Mouse (Mus musculus): ENCODE results near the gene Pacrg. TPM values are rescaled to one million over a fixed set of nuclear protein-coding genes. Genes with fewer than 3 reads are reported as not detected.

Pacrg gene
- polyA plus RNA-seq, 3 experiments from 2014 or later, result not detected

DNA sequence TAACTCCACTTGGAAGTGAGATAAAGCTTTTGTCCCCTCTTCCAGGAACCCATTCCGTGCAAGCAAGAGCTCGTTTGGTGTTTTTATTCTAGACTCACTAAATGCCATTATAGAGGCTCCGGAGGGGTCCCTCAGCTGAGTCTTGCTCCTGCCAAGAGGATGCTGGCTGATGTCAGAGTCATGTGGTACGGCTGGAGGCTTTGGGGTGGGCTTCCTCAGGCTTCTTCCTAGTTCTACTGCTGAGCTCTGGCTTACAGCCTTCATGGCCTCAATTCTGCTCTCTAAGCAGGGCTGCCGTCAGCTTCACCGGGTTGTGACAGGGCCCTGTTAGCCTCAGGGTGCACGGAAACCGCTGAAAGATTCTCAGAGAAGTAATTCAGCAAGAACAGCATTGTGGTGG, 305.9 kb downstream of the Pacrg start:
- no peak for ATAC-seq

DNA sequence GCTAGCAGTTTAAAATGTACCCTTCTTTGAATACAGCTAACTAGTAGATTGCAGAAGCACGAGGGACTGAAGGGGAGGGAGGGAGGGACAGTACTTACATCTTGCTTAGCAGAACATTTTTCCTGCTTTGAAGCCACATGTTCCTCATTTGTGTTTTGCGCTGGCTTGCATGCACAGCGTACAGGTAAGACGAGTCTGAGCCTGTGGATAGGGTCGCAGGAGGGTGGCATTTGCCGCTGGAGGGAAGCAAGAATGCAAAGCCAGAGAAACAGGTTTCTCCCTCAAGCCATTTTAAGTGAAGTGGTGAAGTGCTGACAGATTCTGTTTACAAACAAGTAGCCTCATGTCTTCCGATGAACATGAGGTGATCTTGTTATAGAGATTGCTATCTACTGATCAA, 306.6 kb downstream of the Pacrg start:
- no peak for ATAC-seq

DNA sequence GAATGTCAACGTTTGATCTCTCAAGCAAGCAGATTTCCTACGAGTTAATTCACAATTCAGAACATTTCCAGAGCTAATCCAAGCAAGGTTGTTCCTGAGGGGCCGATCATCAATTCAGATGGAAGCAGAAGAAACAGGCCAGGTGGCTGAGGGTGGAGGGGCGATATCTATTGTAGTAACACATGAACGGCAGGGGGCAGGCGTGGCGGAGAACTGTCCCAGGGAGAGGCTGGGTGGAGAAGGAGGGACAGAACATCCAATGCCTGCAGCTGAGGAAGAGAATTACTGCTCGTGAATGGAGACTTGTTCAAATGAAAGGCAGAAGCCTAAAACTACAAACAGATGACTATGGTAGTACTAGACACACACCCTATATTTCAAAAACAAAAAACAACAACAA, 309.1 kb downstream of the Pacrg start:
- ATAC-seq, result no peak

DNA sequence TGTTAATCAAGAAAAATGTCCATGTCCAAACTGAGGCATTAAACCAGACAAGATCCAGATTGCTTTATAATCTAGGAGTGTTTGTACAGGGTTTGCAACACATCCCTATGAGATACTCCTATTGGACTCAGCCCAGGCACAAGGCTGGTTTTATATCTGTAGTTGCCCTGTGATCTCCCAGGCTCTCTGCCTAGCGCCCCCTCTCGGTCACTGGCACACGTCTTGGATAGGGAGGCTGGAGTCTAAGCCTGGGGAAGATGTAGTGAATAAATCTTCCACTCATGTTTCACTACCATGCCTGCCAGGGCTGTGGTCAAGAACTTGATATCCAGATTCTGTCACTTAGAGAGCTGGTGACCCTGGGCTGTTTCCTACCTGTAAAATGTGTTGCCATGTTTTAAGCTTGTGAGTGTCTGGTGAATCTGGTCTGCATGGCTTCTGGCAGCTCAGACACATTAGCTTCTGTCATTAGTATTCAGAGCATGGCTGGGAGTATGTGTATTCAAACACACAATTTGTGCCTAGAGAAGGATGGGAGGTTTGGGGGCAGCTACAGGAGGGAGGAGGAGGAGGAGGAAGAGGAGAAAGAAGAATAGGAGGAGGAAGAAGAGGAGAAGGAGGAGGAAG, 310.7 kb downstream of the Pacrg start:
- ATAC-seq, result no peak

DNA sequence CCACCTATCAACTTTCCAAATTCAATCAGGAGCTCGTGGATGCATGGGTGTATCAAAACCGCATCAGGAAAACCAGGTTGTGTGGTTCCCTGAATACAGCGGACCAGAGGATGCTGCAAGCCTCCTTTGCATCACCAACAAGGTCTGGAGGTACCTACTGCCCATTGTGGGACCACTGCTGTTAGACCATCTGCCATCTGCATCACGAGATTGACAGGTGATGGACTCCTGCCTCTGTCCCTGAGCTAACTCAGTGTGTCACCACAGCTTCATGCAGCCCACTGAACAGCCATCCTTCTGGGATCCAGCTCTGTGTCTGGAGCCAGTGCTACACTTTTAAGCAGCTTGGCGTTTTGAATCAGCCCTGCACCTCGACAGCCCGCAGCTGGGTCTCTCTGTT, 318.8 kb downstream of the Pacrg start:
- no peak for ATAC-seq

DNA sequence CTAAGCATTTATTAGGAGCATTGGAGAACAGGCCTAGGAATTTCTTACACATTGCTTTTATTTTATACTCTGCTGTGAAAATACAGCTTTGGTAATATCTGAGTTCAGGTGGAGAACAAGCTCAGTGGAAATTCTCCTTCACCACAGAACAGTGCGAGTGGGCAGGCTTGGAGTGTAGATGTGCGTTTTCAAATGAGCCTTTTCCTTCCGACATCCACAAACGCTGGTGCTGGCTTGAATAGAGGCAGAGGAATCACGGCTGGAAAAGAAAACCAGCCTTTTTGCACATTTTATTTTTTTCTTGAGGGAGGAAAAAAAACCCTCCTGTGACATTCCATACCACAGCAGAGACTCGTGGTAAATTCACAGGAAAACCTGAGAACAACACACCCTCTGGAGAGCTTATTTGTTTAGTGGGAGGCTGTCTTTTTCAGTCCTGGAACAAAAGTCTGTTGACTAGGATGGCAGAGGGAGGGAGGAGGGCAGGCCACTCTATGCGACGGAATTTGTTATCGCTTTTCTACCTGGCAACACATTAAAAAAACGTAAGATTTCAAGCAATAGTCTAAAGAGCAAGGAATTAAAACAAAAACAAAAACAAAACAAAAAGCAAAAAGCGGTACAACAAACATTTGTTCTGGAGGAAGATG, 320.5 kb downstream of the Pacrg start:
- ATAC-seq, result no peak

DNA sequence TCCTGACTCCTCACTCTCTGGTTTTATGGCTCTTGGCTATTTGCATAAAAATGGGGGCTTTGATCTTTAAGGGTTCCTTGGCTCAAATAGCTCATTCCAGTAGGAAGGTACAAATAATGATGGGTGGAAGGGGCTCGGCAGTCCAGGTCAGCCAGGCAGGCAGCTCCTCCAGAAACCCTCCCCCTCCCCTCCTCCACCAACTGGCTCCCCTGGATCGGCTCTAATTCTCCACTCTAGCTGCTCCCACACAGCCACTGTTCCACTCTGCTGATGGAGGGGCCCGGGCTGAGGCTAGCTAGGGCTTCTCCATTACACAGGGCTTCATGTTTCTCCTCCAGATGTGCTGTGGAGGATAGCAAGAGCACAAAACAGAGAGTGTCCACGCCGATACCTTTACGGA, 325.3 kb downstream of the Pacrg start:
- no peak for ATAC-seq

DNA sequence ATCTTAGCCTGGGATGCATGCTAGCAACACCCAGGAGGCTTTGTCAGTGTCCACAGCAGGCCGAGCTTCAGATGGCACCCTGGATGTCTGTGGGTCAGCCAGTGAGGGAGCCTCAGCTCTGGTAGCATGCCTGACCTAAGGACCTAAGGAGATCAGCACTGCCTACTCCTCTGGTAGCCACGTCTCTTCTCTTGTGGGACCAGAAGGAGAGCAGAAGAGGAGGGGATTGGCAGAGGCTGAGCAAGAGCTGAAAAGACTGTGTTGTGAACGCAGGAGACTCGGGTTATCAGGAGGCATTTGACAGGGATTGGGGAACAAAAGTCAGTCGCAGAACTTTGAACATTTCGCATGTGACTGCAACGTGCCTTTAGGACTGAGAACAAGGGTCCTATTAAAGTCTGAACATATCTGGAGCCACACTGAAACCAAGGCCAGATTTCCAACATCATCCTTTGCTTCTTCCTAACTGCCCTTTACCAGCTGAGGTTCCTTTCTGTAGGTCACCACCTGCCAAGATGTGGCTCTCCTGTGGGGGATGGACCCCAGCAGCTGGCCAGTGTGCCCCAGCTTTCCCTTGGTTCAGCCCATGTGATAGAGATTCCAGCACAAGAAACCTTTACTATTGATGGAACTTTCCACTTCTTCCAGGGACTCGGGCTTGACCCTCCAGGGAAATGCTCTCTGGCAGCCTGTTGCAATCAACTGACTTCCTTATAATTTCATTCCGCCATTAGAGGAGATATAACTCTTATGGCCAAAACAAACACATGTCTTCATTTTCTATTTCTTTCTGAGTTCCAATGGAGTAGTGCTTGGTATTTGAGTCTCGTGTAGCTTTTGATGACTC, 329.0 kb downstream of the Pacrg start:
- ATAC-seq, result no peak

DNA sequence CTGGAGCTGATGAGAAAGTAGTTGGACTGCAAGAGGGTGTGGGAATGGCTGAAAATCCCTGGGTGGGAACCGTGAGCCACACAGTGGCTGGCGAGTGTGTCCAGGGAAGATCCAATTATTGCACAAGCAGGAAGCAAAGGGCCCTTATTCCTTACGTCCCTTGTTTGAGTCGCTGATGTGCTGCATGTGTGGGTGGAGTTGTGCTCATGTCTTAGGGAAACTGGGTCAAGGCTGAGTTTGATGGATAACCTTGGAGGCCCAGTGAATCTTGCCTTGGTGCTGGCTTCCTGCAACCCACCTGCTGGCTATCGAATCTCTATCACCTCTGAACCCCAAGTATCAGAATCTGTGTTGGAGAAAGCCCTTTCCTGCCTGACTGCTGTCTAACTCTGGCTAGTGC, 329.6 kb downstream of the Pacrg start:
- no peak for ATAC-seq

DNA sequence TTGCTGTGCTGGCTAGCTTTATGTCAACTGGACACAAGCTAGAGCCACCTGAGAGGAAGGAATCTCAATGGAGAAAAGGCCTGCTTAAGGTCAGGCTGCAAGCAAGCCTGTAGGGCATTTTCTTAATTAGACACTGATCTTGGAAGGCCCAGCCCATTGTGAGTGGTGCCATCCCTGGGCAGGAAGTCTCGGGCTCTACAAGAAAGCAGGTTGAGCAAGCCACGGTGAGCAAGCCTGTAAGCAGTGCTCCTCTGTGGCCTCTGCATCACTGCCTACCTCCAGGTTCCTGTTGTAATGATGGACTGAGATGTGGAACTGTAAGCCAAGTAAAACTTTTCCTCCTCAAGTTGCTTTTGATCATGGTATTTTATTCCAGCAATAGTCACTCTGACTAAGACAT, 332.0 kb downstream of the Pacrg start:
- ATAC-seq, result no peak

DNA sequence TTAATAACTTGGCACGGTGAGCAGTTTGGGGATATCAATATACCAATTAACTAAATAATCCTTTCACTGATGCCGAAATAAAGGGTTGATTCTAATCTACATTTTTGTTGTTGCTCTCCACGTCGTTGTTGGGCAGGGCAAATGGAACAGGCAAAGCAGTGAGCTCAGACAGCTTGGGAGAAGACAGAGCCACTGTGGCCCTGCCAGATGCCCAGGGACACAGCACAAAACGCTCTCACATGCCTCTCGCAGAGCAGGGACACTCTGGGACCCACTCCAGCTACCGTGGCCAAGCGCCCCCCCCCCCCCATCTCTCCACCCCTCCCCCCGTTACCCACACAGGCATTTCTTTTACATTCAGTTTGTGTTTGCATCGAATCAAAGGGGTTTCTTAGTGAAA, 332.6 kb downstream of the Pacrg start:
- ATAC-seq, result no peak

DNA sequence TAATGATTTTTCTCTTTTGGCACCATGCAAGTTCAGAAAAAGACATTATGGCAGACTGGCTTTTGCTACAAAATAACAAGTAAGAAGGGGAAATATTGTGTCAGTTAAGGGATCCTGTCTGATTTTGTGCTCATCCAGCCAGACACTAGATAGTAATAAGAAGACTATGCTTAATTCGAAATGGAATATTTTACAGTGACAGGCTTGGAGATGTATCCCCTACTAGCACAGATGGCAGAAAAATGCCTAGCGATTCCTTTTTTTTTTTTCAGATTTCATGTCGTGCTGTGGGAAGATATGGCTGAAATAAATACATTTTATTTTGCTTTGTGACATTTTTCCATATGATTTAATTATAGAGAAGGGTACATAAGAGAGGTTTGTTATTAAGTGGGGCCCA, 333.2 kb downstream of the Pacrg start:
- ATAC-seq, result no peak

DNA sequence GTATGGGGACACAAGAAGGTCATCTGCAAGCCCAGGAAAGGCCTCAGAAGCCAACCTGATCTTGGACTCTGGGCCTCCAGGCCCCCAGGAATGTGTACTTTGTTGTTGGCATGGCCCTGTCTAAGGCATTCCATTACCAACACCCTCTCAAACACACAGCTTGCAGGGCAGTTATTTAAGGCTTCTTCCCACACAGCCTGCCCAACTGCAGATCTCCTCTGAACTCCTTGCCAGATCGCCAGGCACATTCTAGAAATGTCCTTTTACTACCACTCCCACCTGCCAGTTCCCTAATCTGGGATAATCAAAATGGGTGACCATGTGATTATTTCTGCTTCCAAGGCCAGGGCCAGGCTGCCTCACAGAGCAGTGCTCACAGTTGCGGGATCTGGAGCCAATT, 338.7 kb downstream of the Pacrg start:
- ATAC-seq, result no peak

DNA sequence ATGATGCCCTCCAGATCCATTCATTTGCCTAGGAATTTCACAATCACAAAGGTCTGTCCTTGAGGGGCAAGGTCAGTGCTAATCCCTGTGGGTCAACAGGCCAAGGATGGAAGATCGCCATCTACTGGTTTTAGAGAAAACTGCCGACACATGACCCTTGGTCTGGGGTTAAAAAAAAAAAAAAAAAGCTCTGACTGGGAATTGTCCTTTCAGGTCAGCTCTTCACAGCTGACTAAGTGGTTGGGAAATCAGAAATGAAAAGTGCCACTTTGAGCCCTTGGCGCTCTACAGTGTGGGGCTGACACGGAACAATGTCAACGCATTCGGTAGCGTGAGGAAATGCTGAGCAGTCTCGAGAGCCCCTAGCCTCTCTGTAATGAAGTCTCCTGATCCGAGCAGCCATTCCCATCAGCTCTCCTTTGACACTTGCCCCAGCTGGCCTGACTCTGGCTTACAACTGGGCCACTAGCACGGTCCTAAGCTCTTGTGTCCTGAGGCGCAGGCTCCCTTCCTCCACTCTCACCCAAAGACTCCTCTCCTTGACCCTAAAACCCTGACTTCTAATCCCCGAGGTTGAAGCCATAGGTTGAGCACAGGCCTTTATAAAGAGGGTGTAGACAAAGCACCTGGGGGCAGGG, 339.2 kb downstream of the Pacrg start:
- no peak for ATAC-seq

DNA sequence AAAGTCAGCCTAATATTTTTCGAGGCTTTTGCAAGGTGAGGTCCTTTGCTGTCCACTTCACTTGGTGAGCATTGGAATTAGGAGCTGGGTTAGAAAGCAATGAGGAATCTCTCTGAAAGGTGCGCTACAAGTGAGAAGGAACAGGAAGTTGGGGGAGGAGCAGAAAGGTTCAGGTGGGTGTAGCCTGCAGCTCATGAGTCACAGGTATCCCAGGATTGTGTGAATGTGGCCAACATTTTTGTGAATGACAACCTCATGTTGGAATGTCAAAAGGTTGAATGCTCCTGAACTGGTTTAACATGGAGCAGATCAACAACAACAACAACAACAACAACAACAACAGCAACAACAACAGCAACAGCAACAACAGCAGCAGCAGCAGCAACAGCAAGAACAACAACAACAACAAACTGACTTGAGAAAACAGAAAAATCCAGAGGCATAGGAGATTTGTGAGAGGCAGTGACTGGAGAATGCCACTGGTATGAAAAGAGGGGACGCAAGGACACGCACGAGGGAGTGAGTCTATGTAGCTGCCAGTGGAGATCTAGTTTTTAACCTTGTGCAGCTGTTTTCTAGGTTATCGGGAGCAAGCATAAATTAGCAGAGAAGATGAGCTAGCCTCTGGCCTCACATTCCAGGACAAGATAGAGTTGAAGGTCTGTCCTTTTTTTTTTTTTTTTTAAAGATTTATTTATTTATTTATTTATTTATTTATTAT, 341.0 kb downstream of the Pacrg start:
- no peak for ATAC-seq

DNA sequence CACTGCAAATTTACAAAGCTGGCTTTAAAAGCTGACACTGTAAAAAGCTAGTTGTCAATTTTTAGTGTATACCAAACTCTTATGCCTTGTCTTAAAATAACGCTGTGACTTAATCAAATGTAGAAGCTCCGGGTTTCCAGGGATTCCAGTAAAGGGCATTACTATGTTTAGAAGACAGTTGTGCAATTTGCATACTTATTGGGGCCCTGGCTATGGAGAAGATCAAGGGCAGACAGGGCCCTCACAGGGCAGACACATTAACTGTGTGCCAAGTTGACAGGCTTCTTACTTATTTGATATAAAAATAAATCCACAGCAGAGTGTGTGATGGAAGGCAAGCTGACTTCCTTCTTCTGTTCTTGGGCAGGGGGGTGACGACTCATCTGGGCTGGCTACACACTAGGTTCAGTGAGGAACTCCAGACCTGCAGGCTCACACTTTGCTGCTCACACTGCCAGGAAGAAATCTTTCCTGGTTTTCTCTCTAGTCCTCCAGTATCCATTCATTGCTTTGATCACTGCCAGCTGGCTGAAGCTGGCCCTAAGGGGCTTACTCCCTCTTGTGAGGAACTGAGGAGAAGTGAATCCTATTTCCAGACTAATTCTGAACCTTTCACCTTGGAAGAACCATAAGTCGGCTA, 342.2 kb downstream of the Pacrg start:
- ATAC-seq, result no peak

DNA sequence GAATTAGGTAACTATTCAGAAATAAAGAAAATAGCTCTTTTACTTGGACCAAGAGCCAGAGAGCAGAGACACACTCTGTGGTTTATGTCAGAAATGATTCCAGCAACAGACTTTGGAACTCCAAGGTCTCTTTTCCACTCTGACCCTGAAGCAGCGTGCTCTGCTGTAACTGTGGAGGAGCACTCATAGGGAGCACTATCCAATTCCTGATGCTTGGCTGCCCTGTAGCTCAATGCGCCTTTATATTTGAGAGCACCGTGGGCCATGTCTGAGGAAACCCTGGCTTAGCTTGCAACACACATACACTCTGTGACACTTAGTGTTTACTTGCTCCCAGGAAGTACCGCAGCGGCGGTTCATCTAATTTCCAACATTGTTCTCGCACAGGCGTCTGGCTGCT, 344.0 kb downstream of the Pacrg start:
- no peak for ATAC-seq

DNA sequence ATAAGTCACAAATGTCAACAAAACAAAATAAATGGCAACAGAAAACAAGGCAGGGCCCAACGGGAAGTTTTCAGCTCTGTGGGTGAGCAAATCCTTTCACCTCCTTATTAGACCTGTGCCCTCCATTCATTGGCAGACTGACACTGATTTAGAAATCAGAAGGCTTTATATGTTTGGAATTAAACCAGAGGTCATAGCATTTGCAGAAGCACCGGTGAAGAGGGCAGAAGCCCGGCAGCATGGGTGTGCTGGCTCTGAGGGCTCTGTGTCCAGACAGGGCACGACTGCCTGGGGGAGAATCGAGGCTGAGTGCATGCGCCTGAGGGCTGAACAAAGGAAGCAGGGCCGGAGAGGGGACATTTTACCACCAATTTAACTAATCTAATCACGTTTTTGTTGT, 344.5 kb downstream of the Pacrg start:
- no peak for ATAC-seq

DNA sequence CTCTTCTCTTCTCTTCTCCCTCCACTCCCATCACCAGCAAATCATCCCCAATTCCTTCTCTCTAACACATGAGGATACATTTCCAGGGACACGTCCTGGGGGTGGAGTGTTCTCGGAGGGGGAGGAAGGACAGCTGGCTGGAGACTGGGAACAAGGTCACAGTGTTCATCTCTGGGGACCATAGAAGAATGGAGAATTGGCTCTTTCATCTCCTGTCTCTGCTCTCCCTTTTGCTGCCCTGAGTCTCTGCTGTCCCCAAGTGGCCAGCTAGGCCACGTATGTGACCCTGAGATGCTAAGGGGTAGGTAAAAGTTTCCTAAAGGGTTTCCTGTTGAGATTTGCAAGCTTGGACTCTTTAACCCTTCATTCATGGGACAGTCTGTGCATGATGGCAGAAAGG, 347.0 kb downstream of the Pacrg start:
- no peak for ATAC-seq

DNA sequence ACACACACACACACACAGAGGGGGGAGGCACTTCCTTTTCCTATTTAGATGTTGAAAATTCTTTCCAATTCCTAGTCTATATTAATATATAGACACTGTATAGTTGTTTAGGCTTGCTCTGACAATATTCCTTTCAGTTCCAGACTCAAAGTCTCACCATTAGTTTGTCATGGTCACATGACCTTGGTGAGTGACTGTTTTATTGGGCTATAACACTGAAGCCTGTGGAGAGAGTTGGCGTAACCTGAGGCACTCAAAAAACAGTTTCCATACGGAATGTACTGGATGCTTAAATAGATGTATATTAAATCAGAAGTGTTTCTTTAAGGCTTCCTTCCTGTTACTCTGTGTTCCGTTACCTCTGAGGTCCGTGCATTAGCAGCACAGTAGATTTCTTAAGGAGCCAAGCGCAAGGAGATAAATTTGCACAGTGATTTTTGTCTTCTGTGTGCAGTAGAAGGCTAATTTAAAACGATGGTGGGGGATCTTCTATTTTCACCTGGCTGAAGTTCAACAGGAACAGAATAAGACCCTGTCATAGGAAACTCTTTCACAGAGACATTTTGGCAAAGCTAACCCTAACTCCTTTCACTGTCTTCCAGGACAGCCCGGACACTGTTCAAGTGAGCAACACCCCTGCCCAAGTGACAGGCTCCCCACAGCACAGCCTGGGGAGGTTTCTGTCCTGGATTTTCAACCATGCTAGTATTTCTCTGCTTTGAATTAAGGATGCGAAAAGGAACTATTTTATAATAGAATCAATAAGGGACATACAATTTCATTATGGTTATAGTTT, 349.5 kb downstream of the Pacrg start:
- ATAC-seq, result no peak

DNA sequence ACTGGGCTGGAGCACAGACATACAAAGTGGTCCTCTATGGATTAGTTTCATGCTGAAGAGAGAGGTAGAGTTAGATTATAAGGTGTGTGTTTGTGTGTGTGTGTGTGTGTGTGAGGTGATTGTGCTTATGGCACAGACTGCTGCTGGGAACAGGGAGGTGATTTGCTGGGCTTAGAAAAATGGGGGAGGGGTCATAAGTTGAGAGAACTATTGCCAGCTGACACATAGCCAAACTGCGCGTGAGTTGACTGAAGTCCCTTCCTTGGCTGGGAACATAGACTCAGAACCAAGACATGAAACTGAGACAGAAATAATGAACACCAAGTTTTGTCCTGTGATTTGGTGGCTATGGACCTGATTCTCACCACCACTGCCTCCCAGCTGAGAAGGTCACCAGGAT, 351.2 kb downstream of the Pacrg start:
- no peak for ATAC-seq
